Mouse (Mus musculus): ENCODE results near the gene Rnf10.

GRCm38 (mm10) chr5:115312354-115312753 is 39.7 kb upstream of the Rnf10 start:
- TF ChIP-seq CTCF (IDR thresholded peaks at IDR 0.05) (no peak), EP300 (IDR thresholded peaks at IDR 0.05) (no peak)

Measured in lung, postnatal 0 days (tissue).